Mouse (Mus musculus) thymus, adult 2 months (tissue): ENCODE measurements around the gene Sytl3.
"Not testable (repeated sequence)": the region's sequence is repeated elsewhere in the genome, so short reads cannot be mapped to it uniquely, and the experiment has no call there.

Source experiments
- CTCF ChIP-seq: fragments of 200-500 bp; IDR thresholded peaks from 2 replicates; pipeline ENCODE4 v1.5.1; 2012; ENCODE audit warnings: mild to moderate bottlenecking, control low read depth, low read length, moderate library complexity, borderline replicate concordance; ENCODE audit not compliant: control insufficient read depth, poor library complexity, insufficient read depth; ENCODE audit errors: extremely low read depth
- POLR2A ChIP-seq: fragments of 200-500 bp; IDR thresholded peaks from 2 replicates; pipeline ENCODE4 v1.6.1; 2012; ENCODE audit warnings: mild to moderate bottlenecking, low read length, control low read depth, moderate library complexity; ENCODE audit not compliant: control insufficient read depth, poor library complexity, insufficient read depth; ENCODE audit errors: extremely low read depth

DNA sequence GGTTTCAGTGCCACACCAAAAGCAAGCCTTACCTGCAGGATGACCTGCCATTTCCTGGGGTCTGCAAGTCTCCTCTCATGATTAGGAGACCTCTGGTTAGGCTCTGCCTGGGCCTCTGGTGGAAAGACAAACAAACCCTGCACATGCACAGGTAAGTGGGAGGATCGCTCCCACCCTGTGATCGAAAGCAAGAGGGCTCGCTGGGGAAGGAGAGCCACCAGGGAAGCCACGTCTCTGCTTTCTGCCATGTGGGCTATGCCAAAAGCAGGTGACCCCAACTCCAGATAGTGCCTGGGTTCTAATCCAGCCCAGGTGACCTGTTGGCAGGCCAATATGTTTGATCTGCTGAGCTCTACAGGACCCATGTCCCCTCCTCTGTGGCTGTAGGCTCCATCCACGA lies 47.6 kb downstream of the Sytl3 start:
- not testable (repeated sequence) for TF ChIP-seq POLR2A, CTCF
